Mouse (Mus musculus) neural tube, embryonic 14.5 days (tissue): Measurements from ENCODE around the gene Ncor2. TPM values are rescaled to one million over a fixed set of nuclear protein-coding genes. Genes with fewer than 3 reads are reported as not detected.

Experiments used
- ATAC-seq: fragments of 200-750 bp; cut with Nextera tagmentation; 2 replicates; pipeline ENCODE4 v1.8.0; 2017; ENCODE audit warnings: low read depth, mild to moderate bottlenecking, moderate TSS enrichment, moderate library complexity
- H3K27ac ChIP-seq: fragments of 300-500 bp; sonication (generic); 2 replicates; pipeline ENCODE4 v1.5.1; 2014; ENCODE audit warnings: low read depth, mild to moderate bottlenecking, control low read depth, low read length, moderate library complexity, mixed read lengths
- H3K27me3 ChIP-seq: fragments of 300-500 bp; sonication (generic); 2 replicates; pipeline ENCODE4 v1.6.1; 2014; ENCODE audit warnings: low read length; ENCODE audit not compliant: control insufficient read depth, insufficient read depth
- H3K36me3 ChIP-seq: fragments of 300-500 bp; sonication (generic); 2 replicates; pipeline ENCODE4 v1.6.1; 2014; ENCODE audit warnings: low read length, mixed read lengths; ENCODE audit not compliant: control insufficient read depth, insufficient read depth
- H3K4me1 ChIP-seq: fragments of 300-500 bp; sonication (generic); 2 replicates; pipeline ENCODE4 v1.6.1; 2014; ENCODE audit warnings: low read length; ENCODE audit not compliant: control insufficient read depth, insufficient read depth
- H3K4me2 ChIP-seq: fragments of 300-500 bp; sonication (generic); 2 replicates; pipeline ENCODE4 v1.6.1; 2014; ENCODE audit warnings: mild to moderate bottlenecking, low read depth, low read length, control low read depth
- H3K4me3 ChIP-seq: fragments of 300-500 bp; sonication (generic); 2 replicates; pipeline ENCODE4 v1.5.1; 2014; ENCODE audit warnings: low read depth, low read length, control low read depth, mixed read lengths
- H3K9ac ChIP-seq: fragments of 300-500 bp; sonication (generic); replicated peaks from 2 replicates; pipeline ENCODE4 v1.6.1; 2014; ENCODE audit warnings: low read depth, mild to moderate bottlenecking, control low read depth, low read length, mixed read lengths
- H3K9me3 ChIP-seq: fragments of 300-500 bp; sonication (generic); 2 replicates; pipeline ENCODE4 v1.6.1; 2016; ENCODE audit warnings: low read length; ENCODE audit not compliant: control insufficient read depth
- WGBS: fragments of 180-500 bp; shearing (Covaris S2); extraction: QIAGEN DNeasy Blood & Tissue Kit; methylation state at CpG from one replicate; pipeline ENCODE4 v1.1.7; 2014; 5-methylcytosine and 5-hydroxymethylcytosine counted together
- polyA plus RNA-seq: library from polyadenylated mRNA; unstranded; fragments of >200 nt; fragmentation: Nextera tagmentation; extraction: Ambion mirVana; gene quantifications from 2 replicates; pipeline ENCODE4 v1.2.1, GENCODE M21; 2014

Ncor2 gene
- polyA plus RNA-seq, 1 experiment from 2014 or later, result 32.8 TPM

DNA sequence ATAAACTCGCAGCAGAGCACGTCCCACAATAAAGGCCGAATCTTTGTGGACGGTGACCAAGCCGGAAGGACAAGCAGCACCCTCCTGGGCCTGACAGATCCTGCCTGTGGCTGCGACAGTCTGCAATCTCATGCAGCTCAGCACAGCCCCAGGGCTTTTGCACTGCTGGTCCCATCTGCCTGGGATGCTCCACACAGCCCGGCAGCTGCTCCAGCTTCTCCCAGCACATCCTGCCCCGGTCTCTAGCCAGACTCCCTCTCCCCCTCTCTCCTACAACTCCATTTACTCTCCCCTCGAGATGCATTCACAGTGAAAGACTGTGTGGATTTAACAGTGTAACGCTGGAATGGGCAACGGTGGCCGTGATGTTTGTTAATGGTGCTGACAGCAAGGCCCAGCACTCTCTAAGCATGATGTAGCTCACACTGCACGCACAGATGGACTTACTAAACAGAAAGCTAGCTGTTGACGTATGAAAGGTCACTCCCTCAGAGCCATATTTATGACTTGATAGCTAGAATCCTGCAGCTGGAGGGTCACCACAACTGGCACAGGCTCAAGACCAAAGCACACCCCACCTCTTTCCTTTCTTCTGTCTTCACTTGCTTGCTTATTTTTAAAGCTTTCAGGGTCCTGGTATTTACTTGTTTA is 83.4 kb downstream of the Ncor2 start:
- Histone ChIP-seq H3K27ac (peak overlapping the region; percentile 40), H3K36me3 (peaks cover 11% of the 10 kb centered on the region; the same call in 1 of the 2 replicates), H3K4me2 (no peak overlapping the region), H3K4me3 (no peak overlapping the region), H3K9ac (no peak overlapping the region), H3K27me3 (no peaks in the 10 kb centered on the region), H3K9me3 (no peaks in the 10 kb centered on the region), H3K4me1 (peaks cover 21% of the 10 kb centered on the region)
- 27% methylated on average over 14 of the region's 14 CpGs for WGBS
- peak; percentile 62; the same call in 1 of the 2 replicates for ATAC-seq

DNA sequence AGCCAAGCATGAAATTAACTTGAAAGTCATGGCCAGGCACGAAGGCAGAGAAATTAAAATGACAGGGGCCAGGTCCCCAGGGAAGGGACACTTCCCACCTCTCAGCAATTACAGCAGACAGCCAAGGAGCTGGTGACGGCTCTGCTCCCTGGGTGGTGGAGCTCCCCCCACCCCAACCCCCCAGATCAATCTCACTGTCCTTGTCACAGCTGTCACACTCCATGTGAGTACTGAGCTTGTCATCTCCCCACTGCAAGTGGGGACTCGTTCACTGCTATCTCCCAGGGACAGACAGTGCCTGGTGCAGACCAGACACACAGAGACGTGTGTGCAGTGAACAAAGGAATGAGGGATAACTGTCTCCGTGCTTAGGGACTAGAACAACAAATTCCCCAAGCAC is 85.2 kb downstream of the Ncor2 start:
- 0 out of 2 replicates have a peak overlapping the region, but pooled peaks have one; percentile 7 for H3K9ac ChIP-seq
- peak; percentile 47; the same call in 1 of the 2 replicates for ATAC-seq
- peaks cover 27% of the 10 kb centered on the region for H3K36me3 ChIP-seq
- no peak overlapping the region for H3K4me2 ChIP-seq
- no peak overlapping the region for H3K4me3 ChIP-seq
- WGBS, result 32% methylated on average over 5 of the region's 5 CpGs
- H3K4me1 ChIP-seq, result peaks cover 21% of the 10 kb centered on the region
- H3K9me3 ChIP-seq, result no peaks in the 10 kb centered on the region
- no peaks in the 10 kb centered on the region for H3K27me3 ChIP-seq
- peak overlapping the region; percentile 67 for H3K27ac ChIP-seq

DNA sequence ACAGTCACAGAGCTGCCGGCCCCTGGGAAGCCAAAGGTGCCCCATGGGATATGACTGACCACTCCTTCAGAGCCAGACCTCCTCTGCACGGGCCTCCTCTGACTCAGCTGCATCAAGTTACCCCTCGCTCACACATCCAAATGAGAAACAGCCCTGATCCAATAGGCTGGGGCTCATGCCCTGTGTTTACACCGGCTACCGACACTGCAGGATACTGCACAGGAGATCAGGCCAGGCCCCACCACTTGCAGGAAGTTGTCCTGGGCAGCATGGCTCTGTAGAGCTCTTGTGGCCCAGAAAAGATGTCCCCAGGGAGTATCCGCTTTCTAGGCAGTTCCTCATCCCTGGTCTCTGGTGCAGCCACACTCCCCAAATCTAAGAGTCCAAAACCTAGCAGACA is 90.9 kb downstream of the Ncor2 start:
- no peak overlapping the region for H3K9ac ChIP-seq
- H3K4me3 ChIP-seq, result no peak overlapping the region
- WGBS, result 75% methylated on average over 6 of the region's 6 CpGs
- no peak overlapping the region for H3K27ac ChIP-seq
- 0 out of 2 replicates have a peak, but pooled peaks cover 5% of the 10 kb centered on the region for H3K4me1 ChIP-seq
- no peaks in the 10 kb centered on the region for H3K9me3 ChIP-seq
- ATAC-seq, result no peak
- no peaks in the 10 kb centered on the region for H3K27me3 ChIP-seq
- H3K4me2 ChIP-seq, result no peak overlapping the region
- H3K36me3 ChIP-seq, result peaks cover 67% of the 10 kb centered on the region

DNA sequence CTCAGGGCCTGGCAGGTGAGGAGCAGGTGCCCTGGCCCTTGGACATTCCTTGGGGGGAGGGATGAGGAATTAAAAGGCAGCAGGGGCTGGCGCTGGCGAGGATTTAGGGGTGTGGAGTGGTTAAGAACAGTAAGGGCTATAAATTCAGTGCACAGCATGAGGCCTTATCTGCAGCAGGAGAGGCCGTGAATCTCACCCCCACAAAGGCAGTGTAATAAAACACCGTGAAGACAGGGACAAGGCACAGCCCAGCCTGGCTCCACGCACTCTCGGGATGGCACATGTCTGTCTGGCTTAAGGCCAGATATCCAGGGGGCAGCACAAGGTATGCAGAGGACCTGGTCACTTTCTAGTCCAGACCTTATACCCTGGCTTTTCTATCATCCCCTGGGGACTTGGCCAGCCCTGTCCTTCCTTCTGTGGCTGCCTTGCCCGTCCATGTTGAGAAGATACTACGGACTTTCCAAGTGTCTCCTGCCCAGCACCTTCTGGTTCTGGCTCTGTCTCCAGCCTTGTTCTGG is 93.9 kb downstream of the Ncor2 start:
- H3K36me3 ChIP-seq, result peaks cover 60% of the 10 kb centered on the region
- WGBS, result 14% methylated on average over 8 of the region's 8 CpGs
- H3K4me3 ChIP-seq, result no peak overlapping the region
- H3K9ac ChIP-seq, result no peak overlapping the region
- H3K4me1 ChIP-seq, result peaks cover 22% of the 10 kb centered on the region
- H3K9me3 ChIP-seq, result no peaks in the 10 kb centered on the region
- H3K27me3 ChIP-seq, result no peaks in the 10 kb centered on the region
- no peak overlapping the region for H3K27ac ChIP-seq
- ATAC-seq, result peak; percentile 40; the same call in 1 of the 2 replicates
- H3K4me2 ChIP-seq, result no peak overlapping the region

DNA sequence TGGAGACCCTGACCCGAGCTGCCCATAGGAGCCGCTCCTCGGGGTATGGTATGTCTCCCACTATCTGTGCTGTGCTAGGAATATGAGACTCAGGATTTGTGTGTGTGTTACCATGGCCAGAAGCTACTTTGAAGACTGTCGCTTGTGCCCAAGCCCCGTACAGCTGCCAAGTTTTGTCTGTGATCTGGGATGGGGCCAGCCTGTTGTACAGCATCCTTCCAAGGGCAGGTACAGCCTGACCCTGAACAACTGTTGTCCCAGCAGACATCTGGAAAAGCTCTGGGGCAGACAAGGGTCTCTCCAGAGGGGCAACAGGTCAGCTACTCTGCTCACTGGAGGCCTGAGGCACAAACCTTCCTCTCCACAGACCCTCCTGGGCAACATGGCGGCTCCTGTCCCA is 95.3 kb downstream of the Ncor2 start:
- 92% methylated on average over 6 of the region's 6 CpGs for WGBS
- Histone ChIP-seq H3K9me3 (no peaks in the 10 kb centered on the region), H3K9ac (no peak overlapping the region), H3K4me1 (peaks cover 22% of the 10 kb centered on the region), H3K36me3 (peaks cover 59% of the 10 kb centered on the region), H3K4me2 (no peak overlapping the region), H3K27ac (no peak overlapping the region), H3K4me3 (no peak overlapping the region), H3K27me3 (no peaks in the 10 kb centered on the region)
- ATAC-seq, result no peak

DNA sequence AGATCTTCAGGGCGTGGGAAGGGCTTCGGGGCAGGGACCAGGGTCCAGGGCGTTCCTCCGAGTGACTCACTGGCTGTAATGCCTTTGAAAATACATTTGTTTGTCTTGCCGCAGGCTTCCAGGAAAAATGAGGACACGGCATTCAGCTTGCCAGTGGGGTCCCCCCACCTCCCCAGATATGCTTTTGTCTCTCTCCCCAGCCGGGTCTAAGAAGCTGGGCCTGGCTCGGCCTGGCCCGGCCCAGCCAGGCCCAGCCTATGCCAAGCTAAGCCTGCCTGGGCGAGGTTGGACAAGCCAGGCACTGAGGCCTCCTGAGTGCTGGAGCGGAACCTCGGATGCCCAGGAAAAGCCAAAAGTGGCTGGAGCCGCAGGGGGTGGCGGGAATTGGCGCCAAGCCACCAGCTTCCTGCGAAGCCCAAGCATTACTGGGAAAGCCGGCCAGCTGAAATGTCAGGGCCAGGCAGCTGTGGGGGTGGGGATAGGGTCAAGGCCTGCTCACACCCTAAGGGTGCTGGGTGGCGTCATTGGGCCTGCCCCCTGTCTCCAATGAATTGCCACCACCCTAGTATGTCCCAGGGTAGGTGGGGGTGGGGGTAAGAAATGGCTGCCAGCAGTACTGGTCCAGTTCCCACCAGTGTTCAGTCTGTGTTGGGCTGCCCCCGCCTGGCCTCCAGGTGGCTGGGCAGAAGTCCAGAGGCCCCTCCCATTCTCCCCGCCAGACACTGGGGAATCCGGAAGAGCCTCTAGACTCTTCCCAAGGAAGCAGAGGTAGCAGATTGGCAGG is 97.5 kb downstream of the Ncor2 start:
- Histone ChIP-seq H3K4me1 (peaks cover 22% of the 10 kb centered on the region), H3K4me2 (no peak overlapping the region), H3K4me3 (no peak overlapping the region), H3K9ac (peak overlapping the region; percentile 16; the same call in 1 of the 2 replicates), H3K36me3 (peaks cover 53% of the 10 kb centered on the region), H3K27me3 (no peaks in the 10 kb centered on the region), H3K27ac (peak overlapping the region; percentile 61), H3K9me3 (no peaks in the 10 kb centered on the region)
- peak; percentile 54; the same call in 1 of the 2 replicates for ATAC-seq
- whole genome bisulfite sequencing, result 46% methylated on average over 21 of the region's 21 CpGs

DNA sequence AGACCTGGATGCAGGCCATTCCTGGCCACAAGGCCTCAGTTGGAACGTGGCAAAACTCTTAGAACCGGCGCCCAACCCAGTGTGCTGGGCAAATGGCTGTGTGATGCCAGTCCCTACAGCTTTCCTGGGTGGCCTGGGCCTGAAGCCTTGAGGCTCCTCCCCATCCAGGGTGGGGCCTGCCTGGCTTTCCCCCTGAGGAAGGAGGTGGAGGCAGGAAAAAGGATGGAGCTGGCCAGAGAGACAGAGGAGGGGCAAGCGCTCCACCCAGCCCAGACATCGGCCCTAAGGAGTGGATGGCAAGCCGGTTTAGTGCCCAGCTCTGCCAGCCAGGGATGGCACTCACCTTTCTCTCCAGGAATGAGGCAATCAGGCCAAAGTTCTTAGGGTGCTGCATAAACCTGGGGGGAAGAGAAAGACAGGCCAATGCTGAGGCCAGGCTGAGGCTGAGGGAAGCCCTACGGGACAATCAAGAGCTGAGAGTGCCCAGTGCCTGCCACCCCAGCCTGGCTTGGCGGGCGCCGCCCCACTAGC is 98.2 kb downstream of the Ncor2 start:
- Histone ChIP-seq H3K4me1 (peaks cover 22% of the 10 kb centered on the region), H3K4me2 (no peak overlapping the region), H3K36me3 (peaks cover 53% of the 10 kb centered on the region), H3K9me3 (no peaks in the 10 kb centered on the region), H3K4me3 (no peak overlapping the region), H3K9ac (0 out of 2 replicates have a peak overlapping the region, but pooled peaks have one; percentile 16), H3K27ac (peak overlapping the region; percentile 61), H3K27me3 (no peaks in the 10 kb centered on the region)
- WGBS, result 93% methylated on average over 9 of the region's 10 CpGs
- no peak for ATAC-seq

DNA sequence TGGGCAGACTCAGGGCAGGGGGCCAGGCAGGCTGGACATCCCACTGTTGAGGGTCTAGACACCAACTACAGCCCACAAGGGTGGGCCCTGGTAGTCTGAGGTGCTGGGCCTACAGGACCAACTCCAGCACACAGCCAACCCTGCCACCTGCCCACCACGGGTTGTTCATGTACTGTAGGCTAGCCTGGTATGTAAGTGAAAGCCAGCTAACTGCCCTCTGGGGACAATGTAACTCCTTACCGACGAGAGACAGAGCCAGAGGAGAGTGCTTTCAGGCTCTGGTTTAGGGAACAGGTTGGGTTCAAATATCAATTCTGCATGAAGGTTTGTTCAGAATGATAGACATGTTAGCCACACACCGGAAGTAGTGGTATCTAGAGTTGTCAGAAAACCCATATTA is 98.7 kb downstream of the Ncor2 start:
- H3K27me3 ChIP-seq, result no peaks in the 10 kb centered on the region
- peaks cover 49% of the 10 kb centered on the region for H3K36me3 ChIP-seq
- H3K4me3 ChIP-seq, result no peak overlapping the region
- no peak overlapping the region for H3K27ac ChIP-seq
- no peak overlapping the region for H3K4me2 ChIP-seq
- no peak overlapping the region for H3K9ac ChIP-seq
- ATAC-seq, result no peak
- WGBS, result 74% methylated on average over 4 of the region's 4 CpGs
- no peaks in the 10 kb centered on the region for H3K9me3 ChIP-seq
- peaks cover 20% of the 10 kb centered on the region for H3K4me1 ChIP-seq

DNA sequence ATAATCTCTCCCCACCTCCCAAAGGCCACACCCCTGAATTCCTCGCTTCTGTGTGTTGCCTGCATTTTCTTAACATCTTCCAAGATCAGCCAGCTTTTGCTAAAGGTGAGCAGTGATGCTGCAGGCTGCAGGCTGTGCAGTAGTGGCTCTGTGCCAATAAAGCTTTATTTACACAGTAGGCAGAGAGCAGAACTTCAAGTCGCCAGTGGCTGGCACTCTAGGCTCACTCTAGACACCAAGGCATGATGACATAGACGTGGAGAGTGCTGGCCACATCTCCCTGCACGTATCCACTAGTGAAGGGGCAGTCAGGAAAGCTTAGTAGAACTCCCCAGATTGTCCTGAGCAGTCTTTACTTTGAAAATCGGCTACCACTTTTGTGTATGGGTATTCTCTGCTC is 100.8 kb downstream of the Ncor2 start:
- no peaks in the 10 kb centered on the region for H3K27me3 ChIP-seq
- H3K4me3 ChIP-seq, result no peak overlapping the region
- H3K9me3 ChIP-seq, result no peaks in the 10 kb centered on the region
- peaks cover 30% of the 10 kb centered on the region for H3K36me3 ChIP-seq
- peaks cover 17% of the 10 kb centered on the region for H3K4me1 ChIP-seq
- H3K4me2 ChIP-seq, result no peak overlapping the region
- no peak overlapping the region for H3K9ac ChIP-seq
- 81% methylated on average over 5 of the region's 5 CpGs for WGBS
- H3K27ac ChIP-seq, result no peak overlapping the region
- no peak for ATAC-seq
